Mouse (Mus musculus) MEL (cell line): Measurements from ENCODE around the gene Scel. TPM values are rescaled to one million over a fixed set of nuclear protein-coding genes. Genes with fewer than 3 reads are reported as not detected.

Source experiments
- DNase-seq: peaks from one replicate; pipeline ENCODE4 v3.0.0; 2011; ENCODE audit warnings: low read depth, low spot score
- H3K27ac ChIP-seq: 2 replicates; pipeline ENCODE4 v1.5.1; 2012; ENCODE audit warnings: low read depth, mild to moderate bottlenecking, control low read depth, low read length, moderate library complexity; ENCODE audit not compliant: control insufficient read depth
- H3K27me3 ChIP-seq, 2 experiments: fragments of 150-350 bp in 1 of 2; sonication (generic) in 1 of 2; 2 replicates each; pipeline ENCODE4 v1.6.1; 2012; ENCODE audit warnings: low read length in 2 of 2, mild to moderate bottlenecking in 2 of 2, improper control_type of control experiment in 1 of 2, moderate library complexity in 1 of 2; ENCODE audit not compliant: insufficient read depth in 2 of 2, control insufficient read depth in 1 of 2
- H3K36me3 ChIP-seq, 2 experiments: 2 replicates each; pipeline ENCODE4 v1.6.1; 2012 to 2014; ENCODE audit warnings: low read length in 2 of 2, improper control_type of control experiment in 1 of 2, inconsistent platforms in 1 of 2, mild to moderate bottlenecking in 1 of 2; ENCODE audit not compliant: insufficient read depth in 2 of 2, control insufficient read depth in 1 of 2
- H3K4me1 ChIP-seq, 2 experiments: fragments of 150-350 bp in 1 of 2; sonication (generic) in 1 of 2; 2 replicates each; pipeline ENCODE4 v1.6.1; 2012; ENCODE audit warnings: low read length in 2 of 2, improper control_type of control experiment in 1 of 2, mild to moderate bottlenecking in 1 of 2; ENCODE audit not compliant: insufficient read depth in 2 of 2, control insufficient read depth in 1 of 2
- H3K4me3 ChIP-seq, 2 experiments: fragments of 150-350 bp in 1 of 2; sonication (generic) in 1 of 2; 2 replicates each; pipeline ENCODE4 v1.5.1; 2012; ENCODE audit warnings: low read depth in 2 of 2, low read length in 2 of 2, mild to moderate bottlenecking in 2 of 2, moderate library complexity in 2 of 2, control low read depth in 1 of 2, improper control_type of control experiment in 1 of 2; ENCODE audit not compliant: control insufficient read depth in 1 of 2, insufficient read depth in 1 of 2
- H3K79me2 ChIP-seq: 2 replicates; pipeline ENCODE4 v1.6.1; 2012; ENCODE audit warnings: mild to moderate bottlenecking, low read length, moderate library complexity; ENCODE audit not compliant: control insufficient read depth, poor library complexity, insufficient read depth
- H3K9ac ChIP-seq: 2 replicates; pipeline ENCODE4 v1.6.1; 2012; ENCODE audit warnings: low read depth, mild to moderate bottlenecking, control low read depth, low read length, moderate library complexity; ENCODE audit not compliant: control insufficient read depth, poor library complexity, severe bottlenecking
- H3K9me3 ChIP-seq: fragments of 150-350 bp; sonication (generic); replicated peaks from 2 replicates; pipeline ENCODE4 v1.6.1; 2012; ENCODE audit warnings: mild to moderate bottlenecking, low read length, improper control_type of control experiment, moderate library complexity; ENCODE audit not compliant: insufficient read depth
- CHD2 ChIP-seq: IDR thresholded peaks from 2 replicates; pipeline ENCODE4 v1.6.1; 2011; ENCODE audit warnings: low read length, improper control_type of control experiment
- ELF1 ChIP-seq: IDR thresholded peaks from 2 replicates; pipeline ENCODE4 v1.6.1; 2014; ENCODE audit warnings: low read depth, mild to moderate bottlenecking, inconsistent platforms, low read length, improper control_type of control experiment, moderate library complexity
- EP300 ChIP-seq, 2 experiments: IDR thresholded peaks; 2 replicates each; pipeline ENCODE4 v1.6.1; 2011; ENCODE audit warnings: improper control_type of control experiment in 2 of 2, low read length in 2 of 2, low read depth in 1 of 2, mild to moderate bottlenecking in 1 of 2
- ETS1 ChIP-seq: IDR thresholded peaks from 2 replicates; pipeline ENCODE4 v1.6.1; 2012; ENCODE audit warnings: low read depth, mild to moderate bottlenecking, inconsistent platforms, low read length, improper control_type of control experiment, moderate library complexity
- GABPA ChIP-seq: IDR thresholded peaks from 2 replicates; pipeline ENCODE4 v1.6.1; 2012; ENCODE audit warnings: low read depth, mild to moderate bottlenecking, inconsistent platforms, low read length, improper control_type of control experiment, moderate library complexity
- GATA1 ChIP-seq: IDR thresholded peaks from 2 replicates; pipeline ENCODE4 v1.6.1; 2011; ENCODE audit warnings: low read depth, low read length, improper control_type of control experiment
- MAX ChIP-seq: IDR thresholded peaks from 2 replicates; pipeline ENCODE4 v1.6.1; 2011; ENCODE audit warnings: low read length, improper control_type of control experiment
- MAZ ChIP-seq: IDR thresholded peaks from 2 replicates; pipeline ENCODE4 v1.6.1; 2012; ENCODE audit warnings: low read depth, mild to moderate bottlenecking, inconsistent platforms, low read length, improper control_type of control experiment
- MYB ChIP-seq: IDR thresholded peaks from 2 replicates; pipeline ENCODE4 v1.6.1; 2011; ENCODE audit warnings: mild to moderate bottlenecking, low read depth, low read length, improper control_type of control experiment
- POLR2A ChIP-seq, 2 experiments: IDR thresholded peaks; 2 replicates each; pipeline ENCODE4 v1.6.1; 2011 to 2012; ENCODE audit warnings: low read length in 2 of 2, mild to moderate bottlenecking in 2 of 2, control low read depth in 1 of 2, improper control_type of control experiment in 1 of 2, low read depth in 1 of 2, moderate library complexity in 1 of 2; ENCODE audit not compliant: control insufficient read depth in 1 of 2, insufficient read depth in 1 of 2, poor library complexity in 1 of 2
- POLR2AphosphoS5 ChIP-seq: IDR thresholded peaks from 2 replicates; pipeline ENCODE4 v1.6.1; 2012; ENCODE audit warnings: low read depth, borderline replicate concordance, mild to moderate bottlenecking, inconsistent platforms, low read length, moderate library complexity, mixed read lengths
- RAD21 ChIP-seq: IDR thresholded peaks from 2 replicates; pipeline ENCODE4 v1.6.1; 2011; ENCODE audit warnings: mild to moderate bottlenecking, low read depth, low read length, improper control_type of control experiment
- SMC3 ChIP-seq: IDR thresholded peaks from 2 replicates; pipeline ENCODE4 v1.6.1; 2011; ENCODE audit warnings: low read depth, low read length, improper control_type of control experiment
- TAL1 ChIP-seq: IDR thresholded peaks from 2 replicates; pipeline ENCODE4 v1.6.1; 2012; ENCODE audit warnings: mild to moderate bottlenecking, inconsistent platforms, low read length, moderate library complexity, mixed read lengths
- TBP ChIP-seq: IDR thresholded peaks from 2 replicates; pipeline ENCODE4 v1.8.0; 2011; ENCODE audit warnings: low read depth, low read length, improper control_type of control experiment
- TCF12 ChIP-seq: IDR thresholded peaks from 2 replicates; pipeline ENCODE4 v1.6.1; 2014; ENCODE audit warnings: low read depth, mild to moderate bottlenecking, inconsistent platforms, low read length, improper control_type of control experiment, moderate library complexity
- UBTF ChIP-seq: IDR thresholded peaks from 2 replicates; pipeline ENCODE4 v1.6.1; 2012; ENCODE audit warnings: low read depth, mild to moderate bottlenecking, inconsistent platforms, low read length, improper control_type of control experiment, moderate library complexity, borderline replicate concordance; ENCODE audit not compliant: insufficient read depth
- USF1 ChIP-seq: IDR thresholded peaks from 2 replicates; pipeline ENCODE4 v1.6.1; 2014; ENCODE audit warnings: low read depth, mild to moderate bottlenecking, inconsistent platforms, low read length, improper control_type of control experiment, moderate library complexity
- USF2 ChIP-seq, 2 experiments: IDR thresholded peaks; 2 replicates each; pipeline ENCODE4 v1.6.1; 2011 to 2012; ENCODE audit warnings: improper control_type of control experiment in 2 of 2, low read length in 2 of 2, borderline replicate concordance in 1 of 2, inconsistent platforms in 1 of 2, low read depth in 1 of 2, mild to moderate bottlenecking in 1 of 2; ENCODE audit not compliant: insufficient read depth in 1 of 2
- ZC3H11A ChIP-seq: IDR thresholded peaks from 2 replicates; pipeline ENCODE4 v1.6.1; 2012; ENCODE audit warnings: low read depth, mild to moderate bottlenecking, inconsistent platforms, low read length, improper control_type of control experiment
- ZNF384 ChIP-seq: IDR thresholded peaks from 2 replicates; pipeline ENCODE4 v1.6.1; 2012; ENCODE audit warnings: low read depth, mild to moderate bottlenecking, inconsistent platforms, low read length, improper control_type of control experiment
- polyA plus RNA-seq, 2 experiments: library from polyadenylated mRNA; stranded (reverse) in 1 of 2; unstranded in 1 of 2; fragments of >175 nt in 1 of 2; fragments of >200 nt in 1 of 2; gene quantifications; 2 replicates each; pipeline versions ENCODE4 v1.2.1 to v1.2.4; 2012; ENCODE audit warnings: low replicate concordance in 2 of 2, low read depth in 1 of 2; ENCODE audit not compliant: insufficient read length in 2 of 2, insufficient read depth in 1 of 2, missing spikeins in 1 of 2
- total RNA-seq: library from RNA; depleted of rRNA; stranded (reverse); fragments of 300-350 nt; gene quantifications from 2 replicates; pipeline ENCODE4 v1.2.3, GENCODE M21; 2012

The Scel gene
- total and polyA plus RNA-seq, 3 experiments, result not detected

- Histone ChIP-seq H3K27ac (no peak overlapping the region), H3K4me1 (no peaks in the 10 kb centered on the region), H3K9ac (no peak overlapping the region), H3K4me3 (no peak overlapping the region), H3K27me3 (no peaks in the 10 kb centered on the region), H3K79me2 (no peaks in the 10 kb centered on the region), H3K9me3 (no peaks in the 10 kb centered on the region), H3K36me3 (no peaks in the 10 kb centered on the region)
- no peak for TF ChIP-seq TBP
- TF ChIP-seq GATA1, result no peak
- DNase-seq, result no peak
These were observed 138.0 kb downstream of the Scel start for GRCm38 (mm10) chr14:103651106-103651505.

GRCm38 (mm10) chr14:103651562-103651961 is 138.4 kb downstream of the Scel start:
- no peak overlapping the region for H3K4me3 ChIP-seq
- H3K9ac ChIP-seq, result no peak overlapping the region
- DNase-seq, result no peak

DNA sequence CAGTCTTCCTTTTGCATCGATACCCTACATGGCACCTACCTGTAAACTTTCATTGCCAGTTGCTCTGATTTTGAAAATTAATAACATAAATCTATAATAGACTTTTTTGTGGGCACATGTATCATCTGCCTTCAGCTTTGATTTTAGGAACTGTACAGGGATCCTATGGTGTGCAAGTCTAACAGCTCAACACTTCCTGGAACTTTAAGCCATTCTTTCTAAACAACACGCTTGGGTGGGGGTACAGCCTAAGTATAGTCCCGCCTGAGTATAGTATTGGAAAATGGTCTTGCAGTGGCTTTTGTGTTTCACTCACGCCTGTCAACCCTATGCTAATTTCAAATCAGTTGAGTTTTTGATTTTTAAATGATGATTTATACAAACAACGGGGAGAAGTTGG is 139.4 kb downstream of the Scel start:
- no peak for DNase-seq
- no peaks in the 10 kb centered on the region for H3K79me2 ChIP-seq
- no peaks in the 10 kb centered on the region for H3K4me1 ChIP-seq
- no peak overlapping the region for H3K4me3 ChIP-seq
- TF ChIP-seq UBTF (no peak), MAX (no peak), POLR2AphosphoS5 (no peak), USF1 (no peak), GABPA (no peak)
- TF ChIP-seq, all 39 proteins: peak for 0
- H3K27me3 ChIP-seq, result no peaks in the 10 kb centered on the region
- no peak overlapping the region for H3K27ac ChIP-seq
- no peaks in the 10 kb centered on the region for H3K36me3 ChIP-seq
- no peak overlapping the region for H3K9ac ChIP-seq
- H3K9me3 ChIP-seq, result no peaks in the 10 kb centered on the region

More at GRCm38 (mm10) chr14:103651562-103651961, 138.4 kb downstream of the Scel start:
- TF ChIP-seq TAL1 (no peak), ELF1 (no peak), CHD2 (no peak), POLR2A (IDR thresholded peaks at IDR 0.05; ENCODE audit: control insufficient read depth in 1 of 2, insufficient read depth in 1 of 2, low read depth in 1 of 2, low read length in 2 of 2, poor library complexity in 1 of 2) (no peak), ZNF384 (no peak), ETS1 (no peak), EP300 (IDR thresholded peaks at IDR 0.05; ENCODE audit: low read depth in 1 of 2, low read length in 2 of 2) (no peak), ZC3H11A (no peak), GATA1 (no peak), RAD21 (no peak), TCF12 (no peak), MYB (no peak), SMC3 (no peak), USF2 (IDR thresholded peaks at IDR 0.05; ENCODE audit: borderline replicate concordance in 1 of 2, insufficient read depth in 1 of 2, low read depth in 1 of 2, low read length in 2 of 2) (no peak), MAZ (no peak)
- TF ChIP-seq, all 39 proteins: peak for 0
- no peaks in the 10 kb centered on the region for H3K4me1 ChIP-seq
- no peaks in the 10 kb centered on the region for H3K9me3 ChIP-seq
- no peaks in the 10 kb centered on the region for H3K79me2 ChIP-seq
- no peaks in the 10 kb centered on the region for H3K36me3 ChIP-seq
- no peak overlapping the region for H3K27ac ChIP-seq
- no peaks in the 10 kb centered on the region for H3K27me3 ChIP-seq
